Mouse (Mus musculus) right cerebral cortex, adult 2 months (tissue): ENCODE data around the gene Iqcd.

Experiments used
- DNase-seq, 2 experiments: peaks; one replicate each; pipeline ENCODE4 v3.0.0; 2021 to 2022; ENCODE audit warnings: low spot score in 2 of 2

The Iqcd gene

DNA sequence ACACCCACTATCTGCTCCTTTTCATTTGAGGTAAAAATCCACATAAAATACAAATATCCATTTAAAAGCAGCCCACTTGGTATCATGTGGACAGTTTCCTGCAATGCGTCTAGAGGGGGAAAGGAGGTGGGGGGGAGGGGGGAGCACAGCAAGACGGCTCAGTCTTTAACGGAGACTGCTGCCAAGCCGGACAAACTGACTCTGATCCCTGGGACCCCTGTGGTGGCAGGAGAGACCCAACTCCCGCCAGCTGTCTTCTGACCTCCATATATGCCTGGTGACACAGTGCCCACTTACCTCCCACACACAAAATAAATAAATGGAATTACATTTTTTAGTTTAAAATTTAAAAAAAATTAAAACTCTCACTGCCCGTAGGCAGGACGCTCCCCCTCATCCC lies 14.7 kb downstream of the Iqcd start:
- DNase-seq, result no peak

DNA sequence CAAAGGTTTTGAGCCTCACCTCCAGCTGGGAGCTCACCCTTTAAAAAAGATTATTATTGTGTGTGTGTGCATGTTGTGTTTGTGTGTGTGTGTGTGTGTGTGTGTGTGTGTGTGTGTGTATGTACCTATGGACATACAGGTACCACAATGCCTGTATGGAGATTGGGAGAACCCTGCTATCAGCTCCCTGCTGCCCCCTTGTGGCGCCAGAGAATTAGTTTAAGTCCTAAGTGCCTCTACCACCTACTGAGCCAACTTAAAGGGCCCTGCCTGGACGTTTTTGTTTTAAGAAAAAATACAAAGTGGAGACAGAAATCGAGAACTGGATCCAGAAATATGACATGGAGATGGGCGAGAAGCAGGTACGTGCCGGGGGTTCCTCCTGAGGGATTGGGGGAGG lies 16.0 kb downstream of the Iqcd start:
- DNase-seq, result peak; percentile 88 to 90

DNA sequence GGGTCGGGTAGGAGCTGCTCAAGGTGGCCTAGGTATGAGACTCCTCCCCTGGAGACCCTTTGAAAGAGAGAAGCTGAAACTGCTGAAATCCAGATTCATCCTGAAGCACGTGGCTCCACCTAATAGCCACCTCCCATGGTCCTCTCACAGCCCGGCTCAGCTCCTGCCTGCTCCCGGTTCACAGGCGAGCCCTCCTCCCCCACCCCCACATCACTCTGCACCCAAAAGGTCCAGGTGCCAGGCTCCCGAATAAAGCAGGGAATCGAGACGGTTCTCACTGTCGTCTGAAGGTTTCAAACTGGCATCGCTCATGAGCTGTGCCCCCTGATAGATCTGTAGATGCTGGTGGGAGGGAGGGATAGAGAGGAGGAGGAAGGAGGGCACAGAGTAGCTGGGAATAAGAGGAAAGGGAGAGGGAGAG lies 16.4 kb downstream of the Iqcd start:
- DNase-seq, result no peak

DNA sequence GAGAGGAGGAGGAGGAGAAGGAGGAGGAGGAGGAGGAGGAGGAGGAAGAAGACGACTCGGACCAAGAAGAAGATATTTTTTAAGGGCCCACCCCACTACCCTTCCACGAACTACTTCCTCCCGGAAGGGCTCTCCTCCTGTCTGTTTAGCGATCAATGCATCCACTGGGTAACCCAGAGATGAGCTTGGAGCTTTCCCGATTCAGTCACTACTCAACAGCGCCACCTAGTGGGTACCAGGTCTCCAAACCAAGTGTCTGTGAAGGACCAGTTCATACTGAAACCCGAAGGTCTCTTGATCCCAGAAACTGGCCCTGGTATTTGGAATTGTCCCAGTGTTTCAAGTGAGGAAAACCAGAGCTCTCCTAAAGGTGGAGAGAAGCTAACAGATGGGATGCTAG lies 16.9 kb downstream of the Iqcd start:
- DNase-seq, result peak; percentile 89 to 96

DNA sequence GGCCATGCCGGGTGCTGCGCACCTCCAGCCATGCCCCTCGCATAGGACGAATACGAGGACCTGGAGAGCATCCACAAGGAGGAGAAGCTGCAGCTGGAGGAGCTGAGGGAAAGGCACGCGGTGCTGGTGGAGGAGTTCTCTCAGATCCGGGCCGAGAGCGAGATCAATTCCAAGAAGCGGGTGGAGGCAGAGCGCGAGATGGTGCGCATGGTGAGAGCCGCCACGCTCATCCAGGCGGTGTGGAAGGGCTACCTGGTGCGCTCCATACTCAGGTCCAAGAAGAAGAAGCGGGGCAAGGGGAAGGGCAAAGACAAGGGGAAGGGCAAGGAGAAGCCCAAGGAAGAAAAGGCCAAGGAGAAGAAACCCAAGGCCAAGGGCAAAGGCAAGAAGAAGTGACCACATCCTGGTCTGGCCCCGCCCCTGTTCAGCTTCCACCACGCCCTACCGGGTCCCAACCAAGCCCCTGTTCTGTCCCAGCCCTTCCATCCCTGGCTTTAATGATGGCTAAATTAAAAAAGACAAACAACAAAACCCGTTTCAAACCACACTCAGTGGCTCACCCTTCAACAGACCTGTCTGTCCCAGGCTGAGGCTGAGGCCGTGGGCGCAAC lies 17.9 kb downstream of the Iqcd start:
- no peak for DNase-seq

DNA sequence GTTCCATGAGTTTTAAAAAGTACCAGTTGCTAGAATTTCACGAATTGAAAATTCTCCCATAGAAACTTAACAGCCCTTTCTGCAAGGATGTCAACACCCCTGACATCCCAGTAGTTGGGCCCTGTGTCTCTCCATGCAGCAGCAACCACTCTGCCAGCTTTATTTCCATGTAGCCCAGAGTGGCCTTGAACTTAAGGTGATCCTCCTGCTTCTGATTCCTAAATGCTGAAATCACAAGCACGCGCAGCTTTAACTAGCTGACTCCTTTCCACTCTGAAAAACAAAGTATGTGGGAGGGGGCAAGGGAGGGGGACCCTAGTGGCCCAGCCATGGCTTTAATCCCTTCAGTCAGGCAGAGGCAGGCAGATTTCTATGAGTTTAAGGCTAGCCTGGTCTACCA lies 18.5 kb downstream of the Iqcd start:
- DNase-seq, result no peak

DNA sequence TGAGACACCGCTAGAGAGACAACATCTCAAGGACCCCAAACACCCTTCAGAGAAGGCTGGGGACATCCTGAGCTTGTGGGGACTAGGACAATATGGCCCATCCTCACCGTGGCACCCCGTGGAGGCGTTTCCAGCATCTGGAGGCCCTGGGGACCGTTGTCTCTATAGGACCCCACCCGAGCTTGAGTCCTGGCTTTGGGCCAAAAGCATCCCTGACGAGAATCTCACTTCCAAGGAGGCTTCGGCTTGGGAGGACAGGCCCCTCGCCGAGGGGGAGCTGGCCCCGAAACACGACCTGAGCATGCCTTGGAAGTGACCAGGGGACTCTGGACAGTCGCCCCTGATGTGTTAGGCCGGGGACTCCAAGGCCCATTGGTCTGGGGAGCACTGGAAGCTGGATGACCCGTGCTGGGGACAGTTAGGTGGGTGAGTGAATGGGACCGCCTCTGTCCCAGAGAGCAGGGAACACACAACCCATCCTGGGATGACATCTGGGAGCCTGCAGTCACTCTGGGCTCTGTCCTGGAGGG lies 20.5 kb downstream of the Iqcd start:
- DNase-seq, result no peak

DNA sequence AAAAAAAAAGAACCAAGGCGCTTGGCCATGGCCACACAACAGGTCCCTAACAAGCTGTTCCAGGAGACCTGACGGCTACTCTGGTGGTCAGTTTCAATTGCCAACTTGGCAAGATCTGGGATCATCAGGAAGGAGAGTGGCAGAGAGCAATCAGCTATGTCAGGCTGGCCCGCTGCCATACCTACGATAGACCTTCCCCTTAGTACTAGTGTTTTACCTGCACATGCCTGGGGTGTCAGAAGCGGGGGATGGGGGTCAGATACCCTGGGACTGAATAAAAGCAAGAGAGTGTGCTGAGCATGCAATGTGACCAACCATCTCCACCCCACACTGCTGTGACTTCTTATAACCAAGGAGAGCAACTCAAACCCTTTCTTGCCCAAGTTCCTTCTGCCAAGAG lies 22.1 kb downstream of the Iqcd start:
- DNase-seq, result no peak

DNA sequence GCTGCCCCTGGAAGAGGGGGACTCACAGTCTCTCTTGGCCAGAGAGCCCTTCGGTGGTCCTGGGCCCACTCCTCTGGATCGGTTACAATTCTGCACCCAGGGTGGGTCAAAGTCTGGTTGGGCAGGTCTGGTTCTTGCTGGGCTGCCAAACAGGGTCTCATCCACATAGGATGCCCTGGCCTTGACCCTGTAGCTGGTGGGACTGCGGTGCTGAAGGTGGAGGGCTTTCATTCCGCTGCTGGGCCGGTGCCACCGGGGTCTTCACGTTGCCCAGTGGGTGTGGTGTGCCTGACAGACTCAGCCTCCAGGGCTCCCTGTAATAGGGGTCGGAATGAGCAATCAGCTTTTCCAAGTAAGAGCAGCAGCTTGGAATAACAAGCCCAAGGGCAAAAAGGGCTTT lies 22.6 kb downstream of the Iqcd start:
- DNase-seq, result no peak

DNA sequence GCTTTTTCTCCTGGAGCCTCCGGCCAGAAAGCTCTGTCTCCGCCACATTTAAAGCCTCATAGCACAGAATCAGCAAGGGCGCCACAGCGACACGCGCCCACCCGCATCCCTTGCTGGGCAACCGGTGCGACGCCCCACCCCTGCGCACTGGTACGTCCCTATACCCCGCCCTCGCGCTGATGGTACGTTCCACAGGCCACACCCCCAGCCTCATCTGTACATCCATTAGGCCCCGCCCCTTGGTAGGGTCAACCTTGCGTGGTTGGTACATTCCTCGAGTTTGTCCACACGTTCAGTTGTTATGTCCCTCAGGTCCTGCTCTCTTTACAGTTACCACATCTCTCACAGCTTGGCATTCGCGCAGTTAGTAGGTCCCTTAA lies 23.6 kb downstream of the Iqcd start, which contains the start of the genes Rita1 and Ddx54:
Gene Rita1 (minus strand): TSS at position 148 of the 380 bp plus-strand sequence.
Gene Ddx54 (plus strand): TSS at position 298 of the 380 bp plus-strand sequence.
- DNase-seq, result peak; percentile 98 to 99

DNA sequence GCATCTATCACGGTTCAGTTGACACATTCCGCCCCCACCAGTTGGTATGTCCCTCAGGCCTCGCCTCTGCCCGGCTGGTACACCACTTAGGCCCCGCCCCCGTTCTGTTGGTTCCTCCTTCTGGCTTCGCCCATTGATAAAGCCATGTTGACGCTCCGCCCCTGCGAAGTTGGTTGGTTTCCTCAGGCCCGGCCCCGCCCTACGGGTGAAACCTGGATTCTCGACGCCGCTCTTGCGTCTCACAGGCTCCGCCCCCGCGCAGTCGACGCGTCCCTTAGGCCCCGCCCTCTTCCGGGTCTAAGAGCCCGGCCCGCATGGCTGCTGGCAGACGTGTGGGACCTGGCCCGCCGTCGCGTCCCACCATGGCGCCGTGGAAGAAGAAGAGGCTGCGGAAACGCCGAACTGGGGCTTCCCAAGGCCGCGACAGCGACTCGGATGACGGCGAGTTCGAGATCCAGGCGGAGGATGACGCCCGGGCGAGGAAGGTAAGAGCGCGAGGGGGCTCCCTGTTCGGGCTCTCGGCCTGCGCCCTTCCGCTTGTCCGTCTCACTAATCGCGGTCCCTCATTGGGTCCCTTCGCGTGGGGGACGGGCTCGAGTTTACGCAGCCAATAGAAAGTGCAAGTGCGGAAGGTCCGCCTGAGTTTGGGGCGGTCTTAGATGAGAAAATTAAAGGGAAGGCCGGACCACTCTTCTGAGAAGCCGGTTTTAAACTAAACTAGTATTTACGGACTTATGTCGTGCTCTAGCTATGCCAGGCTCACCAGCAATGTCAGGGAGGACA lies 24.2 kb downstream of the Iqcd start:
- DNase-seq, result peak; percentile 100

DNA sequence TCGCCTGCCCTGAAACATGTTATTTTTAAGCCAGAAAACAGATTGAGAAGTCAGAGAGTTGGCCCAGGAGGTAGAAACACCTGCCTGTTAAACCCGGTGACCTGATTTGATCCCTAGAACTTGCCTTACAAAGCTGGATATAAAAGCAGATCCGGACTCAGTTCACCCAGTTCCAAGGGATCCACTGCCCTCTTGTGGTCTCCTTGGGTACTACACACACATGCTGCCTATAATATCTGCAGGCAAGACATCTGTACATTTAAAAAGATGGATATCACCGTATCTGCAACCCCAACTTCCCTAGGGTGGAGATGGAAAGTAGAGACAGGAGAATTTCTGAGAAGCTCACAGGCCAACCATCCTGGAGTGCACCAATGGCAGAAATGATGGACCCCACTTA lies 27.1 kb downstream of the Iqcd start:
- DNase-seq, result no peak

DNA sequence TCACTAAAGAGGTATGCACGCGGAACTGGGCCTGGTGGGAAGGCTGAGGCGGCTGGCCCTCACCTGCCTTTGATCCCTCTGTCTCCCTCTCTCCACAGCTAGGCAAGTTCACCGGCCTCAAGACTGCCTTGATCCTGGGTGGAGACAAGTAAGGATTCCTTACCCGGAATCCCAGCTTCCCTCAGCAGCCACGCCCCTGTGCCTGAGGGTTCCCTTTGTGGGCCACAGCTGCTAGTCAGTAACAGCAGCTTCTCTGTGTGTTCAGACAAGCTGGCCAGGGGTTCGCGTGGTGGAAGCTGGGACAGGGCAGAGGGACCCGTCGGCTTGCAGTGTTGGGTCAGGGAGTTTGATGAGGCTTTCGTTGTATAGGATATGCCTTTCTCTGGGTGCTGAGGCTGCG lies 30.0 kb downstream of the Iqcd start:
- no peak for DNase-seq

DNA sequence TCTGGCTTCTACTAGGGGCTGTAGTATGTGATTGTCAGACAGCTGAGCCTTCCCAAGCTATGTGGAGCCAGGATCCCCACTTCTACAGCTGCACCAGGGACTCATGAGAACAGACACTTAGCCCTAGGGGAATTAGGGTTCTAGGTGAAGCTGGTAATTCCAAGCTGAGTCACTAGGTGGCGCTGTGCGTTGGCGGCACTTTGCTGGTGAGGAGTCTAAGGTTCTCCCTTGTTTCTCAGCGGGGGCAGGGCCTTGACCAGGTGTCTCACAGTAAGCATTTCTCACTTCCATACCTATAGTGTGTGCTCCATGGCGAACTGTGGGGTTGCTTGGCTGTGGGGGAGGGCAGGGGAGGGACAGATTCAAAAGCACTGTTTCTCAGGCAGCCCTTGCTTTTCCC lies 30.4 kb downstream of the Iqcd start:
- peak; percentile 64 to 75 for DNase-seq

DNA sequence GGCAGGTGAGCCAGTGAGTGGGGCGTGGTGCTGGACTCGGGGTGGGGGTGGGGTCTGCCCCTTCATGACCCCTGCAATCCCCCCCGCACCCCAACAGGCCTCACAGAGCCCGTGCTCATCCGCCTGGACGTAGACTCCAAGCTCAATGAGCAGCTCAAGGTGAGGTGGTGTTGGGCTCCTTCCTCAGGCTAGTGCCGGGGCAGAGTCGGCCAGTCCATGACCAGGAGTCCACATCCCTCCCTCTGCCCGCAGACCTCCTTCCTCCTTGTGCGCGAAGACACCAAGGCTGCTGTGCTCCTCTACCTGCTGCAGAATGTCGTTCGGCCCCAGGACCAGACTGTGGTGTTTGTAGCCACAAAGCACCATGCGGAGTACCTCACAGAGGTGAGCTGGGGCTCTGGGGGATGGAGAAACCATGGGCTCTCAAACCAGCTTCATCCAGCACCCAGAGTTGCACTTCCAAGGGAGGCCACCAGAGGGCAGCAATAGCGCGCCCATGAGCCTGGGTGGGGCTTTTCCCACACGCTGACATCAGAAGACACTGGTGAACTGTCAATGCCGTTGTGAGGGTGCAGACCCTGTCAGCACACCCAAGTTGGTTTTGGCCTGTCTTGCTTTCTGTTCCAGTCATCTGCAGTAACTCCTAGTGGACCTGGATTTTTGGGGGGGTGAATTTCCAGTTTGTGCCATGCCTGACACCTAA lies 31.7 kb downstream of the Iqcd start:
- peak; percentile 88 to 91 for DNase-seq

DNA sequence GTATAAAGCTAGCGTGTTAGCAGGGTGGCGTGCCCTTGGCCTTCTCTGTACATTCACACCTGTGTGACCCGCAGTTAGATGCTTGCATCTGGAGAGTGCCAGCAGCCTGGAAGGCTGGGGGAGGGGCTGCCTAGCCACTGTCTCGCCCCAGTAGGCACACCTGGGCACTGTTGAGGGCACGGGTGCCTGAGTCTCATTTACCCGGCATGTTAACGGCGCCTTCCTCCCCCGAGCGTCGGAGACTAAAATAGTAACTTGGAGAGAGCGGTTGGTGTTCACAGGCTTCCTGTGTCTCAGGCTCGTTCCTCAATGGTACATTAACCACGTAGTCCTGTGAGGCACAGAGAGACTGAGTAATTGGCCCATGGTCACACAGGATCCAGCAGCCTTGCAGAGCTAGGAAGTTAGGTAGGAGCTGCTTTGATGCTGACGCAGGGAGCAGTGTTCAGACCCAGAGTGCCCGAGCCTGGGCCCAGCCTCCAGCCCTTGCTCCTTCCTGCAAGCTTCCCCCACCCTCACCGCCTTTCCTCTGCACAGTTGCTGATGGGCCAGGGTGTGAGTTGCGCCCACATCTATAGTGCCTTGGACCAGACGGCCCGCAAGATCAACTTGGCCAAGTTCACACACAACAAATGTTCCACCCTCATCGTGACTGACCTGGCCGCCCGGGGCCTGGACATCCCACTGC lies 32.4 kb downstream of the Iqcd start:
- DNase-seq, result peak in 1 of 2 experiments; percentile 27

DNA sequence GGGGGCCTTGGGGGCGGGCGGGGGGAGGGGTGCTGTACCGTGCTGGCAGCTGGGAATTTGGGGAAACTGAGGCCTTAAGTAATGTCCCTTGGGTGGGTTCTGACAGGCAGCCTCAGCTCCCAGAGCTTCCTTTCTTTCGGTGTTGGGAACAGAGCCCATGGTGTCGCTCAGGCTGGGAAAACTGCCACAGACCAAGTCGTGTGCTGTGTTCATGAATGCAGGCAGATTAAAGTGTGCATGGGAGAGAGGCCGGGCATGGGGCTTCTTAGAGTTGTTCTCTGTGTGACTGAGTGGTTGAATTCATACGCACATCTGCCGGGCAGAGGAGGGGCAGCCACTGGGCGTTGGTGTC lies 33.0 kb downstream of the Iqcd start:
- DNase-seq, result peak in 1 of 2 experiments; percentile 40

DNA sequence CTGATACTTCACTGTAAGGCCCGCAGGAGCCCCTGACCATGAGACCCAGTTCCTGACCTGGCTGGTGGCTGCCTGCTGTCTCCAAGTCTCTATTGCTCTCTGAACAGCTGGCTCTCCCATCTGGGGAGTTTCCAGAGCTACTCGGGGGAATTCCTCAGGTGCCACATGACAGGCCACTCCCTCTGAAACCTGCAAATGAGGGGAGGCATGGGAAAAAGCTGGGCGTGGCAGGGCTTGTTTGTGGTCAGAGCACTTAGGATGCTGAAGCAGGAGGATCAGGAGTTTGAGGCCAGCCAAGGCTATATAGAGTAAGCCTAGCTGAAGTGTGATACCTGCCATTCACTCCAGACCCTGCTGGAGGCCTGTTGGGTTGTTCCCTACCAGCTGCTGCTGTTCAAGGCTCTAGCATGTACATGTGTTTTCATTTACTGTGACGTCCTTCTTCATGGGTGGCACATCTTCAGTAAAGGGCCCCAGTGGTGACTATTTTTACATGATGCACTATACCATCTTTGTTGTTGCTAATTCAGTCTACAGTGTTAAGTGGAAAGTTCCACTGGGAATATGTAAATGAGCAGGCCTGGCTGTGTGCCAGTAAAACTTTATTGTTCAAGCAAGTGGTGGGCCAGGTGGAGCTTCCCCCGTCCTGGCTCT lies 33.5 kb downstream of the Iqcd start:
- DNase-seq, result no peak

DNA sequence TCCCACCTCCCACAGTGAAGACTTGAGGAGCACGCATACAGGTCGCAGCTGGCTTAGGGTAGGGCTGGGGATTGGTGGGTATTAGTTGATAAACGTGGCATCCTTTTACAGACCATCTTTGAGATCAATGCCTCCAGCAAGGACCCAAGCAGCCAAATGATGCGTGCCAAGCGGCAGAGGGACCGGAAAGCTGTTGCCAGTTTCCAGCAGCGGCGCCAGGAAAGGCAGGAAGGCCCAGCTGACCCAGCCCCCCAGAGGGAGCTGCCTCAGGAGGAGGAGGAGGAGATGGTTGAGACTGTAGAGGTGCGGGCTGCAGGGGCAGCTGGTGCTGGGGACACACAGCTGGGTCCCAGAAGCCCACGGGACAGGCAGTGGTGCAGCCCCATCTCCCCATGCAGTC lies 35.6 kb downstream of the Iqcd start:
- DNase-seq, result no peak

DNA sequence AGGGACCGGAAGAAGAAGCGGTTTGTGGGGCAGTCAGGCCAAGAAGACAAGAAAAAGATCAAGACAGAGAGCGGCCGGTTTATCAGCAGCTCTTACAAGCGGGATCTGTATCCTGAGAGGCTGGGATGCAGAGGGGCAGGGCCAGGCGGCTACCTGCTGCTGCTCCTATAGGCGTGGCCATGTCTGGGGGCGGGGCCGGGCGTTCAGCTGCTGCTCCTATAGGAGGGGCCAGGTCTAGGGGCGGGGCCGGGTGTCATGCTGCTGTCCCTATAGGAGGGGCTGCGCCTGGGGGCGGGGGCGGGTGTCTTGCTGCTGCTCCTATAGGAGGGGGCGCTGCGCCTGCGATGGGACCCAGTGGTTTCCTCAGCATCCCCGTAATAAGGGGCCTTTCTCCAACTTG lies 37.6 kb downstream of the Iqcd start:
- no peak for DNase-seq

DNA sequence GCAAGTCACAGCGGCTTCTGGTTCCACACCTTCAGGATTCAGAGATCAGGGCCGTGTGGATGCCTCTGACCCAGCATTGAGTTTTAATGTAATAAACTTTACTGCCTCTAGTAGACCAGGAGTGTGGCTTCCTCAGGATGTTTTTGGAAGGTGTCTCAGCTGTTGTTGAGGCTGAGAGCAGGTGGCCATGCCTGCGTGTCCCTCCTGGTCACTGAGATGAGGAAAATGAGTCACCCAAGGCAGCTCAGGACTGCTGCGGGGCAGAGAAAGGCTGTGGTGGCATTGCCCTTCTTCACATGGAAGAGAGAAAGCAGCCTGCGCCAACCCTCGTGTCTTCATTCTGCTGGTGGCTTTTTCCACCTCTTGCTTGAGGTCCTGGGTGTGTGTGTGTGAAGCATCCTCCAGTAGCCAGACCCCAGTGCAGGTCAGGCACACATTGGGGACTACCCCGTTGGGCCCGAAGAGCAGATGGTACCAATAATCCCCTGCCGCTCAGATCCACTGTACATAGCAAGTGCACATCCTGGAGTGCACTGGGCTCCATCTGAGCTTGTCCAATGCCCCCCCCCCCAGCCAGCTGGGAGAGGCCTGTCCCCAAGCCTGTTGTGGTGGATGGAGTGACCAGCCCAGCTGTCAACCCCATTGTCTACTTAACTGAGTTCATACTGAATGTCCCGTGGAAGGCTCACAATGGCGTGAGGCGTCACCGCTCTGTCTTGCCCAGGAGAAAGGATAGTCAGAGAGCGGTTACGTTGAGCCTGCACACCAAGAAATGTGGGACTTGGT lies 38.9 kb downstream of the Iqcd start:
- no peak for DNase-seq
